Mouse (Mus musculus): ENCODE results near the gene Rbm12. TPM values are rescaled to one million over a fixed set of nuclear protein-coding genes. Genes with fewer than 3 reads are reported as not detected.

Rbm12 gene
- total and polyA plus RNA-seq, 3 experiments = 9.6 to 36.5 (median 20.7) TPM

- H3K79me2 ChIP-seq (replicated peaks; ENCODE audit: control insufficient read depth, extremely low read depth, insufficient read depth, poor library complexity, severe bottlenecking) = no peaks in the 10 kb centered on the region
- no peak overlapping the region for H3K9ac ChIP-seq (ENCODE audit: insufficient read depth, low read depth)
- no peak for DNase-seq (ENCODE audit: extremely low read depth)
- no peak for TF ChIP-seq USF2 (conservative IDR thresholded peaks at IDR 0.05; ENCODE audit: low read depth, low read length)
- TF ChIP-seq IRF4 (IDR thresholded peaks at IDR 0.05; ENCODE audit: low read depth, low read length) = no peak
- TF ChIP-seq NELFE (IDR thresholded peaks at IDR 0.05; ENCODE audit: low read depth, low read length) = 0 out of 2 replicates have a peak, but pooled peaks have one; percentile 3
- no peak overlapping the region for H3K4me2 ChIP-seq (ENCODE audit: insufficient read depth, low read depth, poor library complexity, severe bottlenecking)
- no peaks in the 10 kb centered on the region for H3K9me3 ChIP-seq (replicated peaks; ENCODE audit: low read length)
- dilution Hi-C loops (cut with MboI; ENCODE audit: extremely low pct_ligation_motif_present, extremely low pct_unique_long_range_greater_than_20kb, low sequenced_read_pairs) = no loop called here
- H3K4me3 ChIP-seq (replicated peaks in 1 of 3; ENCODE audit: low read depth in 2 of 3, low read length in 2 of 3, poor library complexity in 1 of 3) = peak overlapping the region in 1 of 3 experiments; percentile 68
- H3K36me3 ChIP-seq (replicated peaks in 1 of 2; ENCODE audit: control insufficient read depth in 1 of 2, insufficient read depth in 1 of 2, low read length in 1 of 2) = peaks cover 10 to 33% of the 10 kb centered on the region in 2 experiments
- H3K4me1 ChIP-seq (ENCODE audit: control insufficient read depth in 1 of 2, insufficient read depth in 2 of 2) = peaks cover 0 to 6% of the 10 kb centered on the region in 2 experiments; a peak in 2 of 4 replicates
- H3K27ac ChIP-seq (ENCODE audit: insufficient read depth, low read depth) = no peak overlapping the region
- in situ Hi-C loops (cut with MboI; ENCODE audit: low pct_ligation_motif_present, low pct_unique_long_range_greater_than_20kb, low sequenced_read_pairs) = no loop called here
- no peaks in the 10 kb centered on the region for H3K27me3 ChIP-seq (replicated peaks)
Observed at GRCm38 (mm10) chr2:156066126-156066525, 45.7 kb downstream of the Rbm12 start.

GRCm38 (mm10) chr2:156065099-156066041 lies 46.4 kb downstream of the Rbm12 start, which contains the start of gene Spag4:
Gene Spag4, plus strand, starts transcription at chr2:156065175.
- no peaks in the 10 kb centered on the region for H3K9me3 ChIP-seq (replicated peaks; ENCODE audit: low read length)
- no peaks in the 10 kb centered on the region for H3K79me2 ChIP-seq (replicated peaks; ENCODE audit: control insufficient read depth, extremely low read depth, insufficient read depth, poor library complexity, severe bottlenecking)
- in situ Hi-C loops (cut with MboI; ENCODE audit: low pct_ligation_motif_present, low pct_unique_long_range_greater_than_20kb, low sequenced_read_pairs) (no loop called here), dilution Hi-C loops (cut with MboI; ENCODE audit: extremely low pct_ligation_motif_present, extremely low pct_unique_long_range_greater_than_20kb, low sequenced_read_pairs) (no loop called here)
- H3K4me2 ChIP-seq (ENCODE audit: insufficient read depth, low read depth, poor library complexity, severe bottlenecking) = peak within 1 kb of the TSS; percentile 3; the same call in 1 of the 2 replicates
- H3K9ac ChIP-seq (ENCODE audit: insufficient read depth, low read depth) = peak within 1 kb of the TSS; percentile 21
- peaks cover 10 to 29% of the 10 kb centered on the region in 2 experiments for H3K36me3 ChIP-seq (replicated peaks in 1 of 2; ENCODE audit: control insufficient read depth in 1 of 2, insufficient read depth in 1 of 2, low read length in 1 of 2)
- no peak for TF ChIP-seq MEF2A (IDR thresholded peaks at IDR 0.05; ENCODE audit: borderline replicate concordance, low read depth, low read length)
- peak; percentile 90 for TF ChIP-seq BHLHE40 (IDR thresholded peaks at IDR 0.05; ENCODE audit: low read depth, low read length)
- no peak for TF ChIP-seq ZC3H11A (IDR thresholded peaks at IDR 0.05; ENCODE audit: low read depth, low read length)
- peak; percentile 64 for TF ChIP-seq MXI1 (IDR thresholded peaks at IDR 0.05; ENCODE audit: low read depth, low read length)
- TF ChIP-seq UBTF (IDR thresholded peaks at IDR 0.05; ENCODE audit: low read depth, low read length) = peak; percentile 69; the same call in 1 of the 2 replicates
- TF ChIP-seq MAX (IDR thresholded peaks at IDR 0.05; ENCODE audit: low read length) = peak; percentile 51; the same call in 1 of the 2 replicates
- peak; percentile 76; the same call in 1 of the 2 replicates for TF ChIP-seq NELFE (IDR thresholded peaks at IDR 0.05; ENCODE audit: low read depth, low read length)
- TF ChIP-seq ETS1 (conservative IDR thresholded peaks at IDR 0.05; ENCODE audit: low read depth, low read length) = no peak; the same call in 1 of the 2 replicates
- TF ChIP-seq PAX5 (IDR thresholded peaks at IDR 0.05; ENCODE audit: low read length) = no peak
- TF ChIP-seq GABPA (IDR thresholded peaks at IDR 0.05; ENCODE audit: insufficient replicate concordance, low read depth, low read length) = peak; percentile 96
- peak; percentile 75 for TF ChIP-seq POLR2A (IDR thresholded peaks at IDR 0.05; ENCODE audit: low read depth, low read length)
- TF ChIP-seq MAZ (IDR thresholded peaks at IDR 0.05; ENCODE audit: low read depth, low read length) = peak; percentile 46; the same call in 1 of the 2 replicates
- no peak for TF ChIP-seq CHD1 (IDR thresholded peaks at IDR 0.05; ENCODE audit: low read depth, low read length)
- TF ChIP-seq TBP (conservative IDR thresholded peaks at IDR 0.05; ENCODE audit: low read depth, low read length) = no peak
- no peak for TF ChIP-seq USF2 (conservative IDR thresholded peaks at IDR 0.05; ENCODE audit: low read depth, low read length)
- no peak for TF ChIP-seq ELF1 (IDR thresholded peaks at IDR 0.05; ENCODE audit: low read depth, low read length)
- peak; percentile 90 for TF ChIP-seq CHD2 (IDR thresholded peaks at IDR 0.05; ENCODE audit: low read length)
- TF ChIP-seq HCFC1 (IDR thresholded peaks at IDR 0.05; ENCODE audit: low read depth, low read length) = peak; percentile 45
- TF ChIP-seq JUND (conservative IDR thresholded peaks at IDR 0.05; ENCODE audit: low read depth, low read length) = no peak
- no peak for TF ChIP-seq MYC (IDR thresholded peaks at IDR 0.05; ENCODE audit: low read depth, low read length)
- 0 out of 2 replicates have a peak, but pooled peaks have one; percentile 7 for TF ChIP-seq IRF4 (IDR thresholded peaks at IDR 0.05; ENCODE audit: low read depth, low read length)
- TF ChIP-seq CTCF (conservative IDR thresholded peaks at IDR 0.05 in 1 of 2, IDR thresholded peaks at IDR 0.05 in 1 of 2; ENCODE audit: low read depth in 2 of 2, low read length in 2 of 2) = no peak
- TF ChIP-seq KAT2A (IDR thresholded peaks at IDR 0.05; ENCODE audit: insufficient replicate concordance, low read length) = no peak
- peak; percentile 42; the same call in 1 of the 2 replicates for TF ChIP-seq TCF12 (IDR thresholded peaks at IDR 0.05; ENCODE audit: low read depth, low read length)
- no peak for TF ChIP-seq ZKSCAN1 (IDR thresholded peaks at IDR 0.05; ENCODE audit: borderline replicate concordance, low read depth, low read length)
- TF ChIP-seq E2F4 (IDR thresholded peaks at IDR 0.05; ENCODE audit: insufficient replicate concordance, low read depth, low read length) = no peak
- H3K27me3 ChIP-seq (replicated peaks) = peaks cover 2% of the 10 kb centered on the region
- peak; percentile 63 for DNase-seq (ENCODE audit: extremely low read depth)
- peaks cover 0 to 6% of the 10 kb centered on the region in 2 experiments; a peak in 2 of 4 replicates for H3K4me1 ChIP-seq (ENCODE audit: control insufficient read depth in 1 of 2, insufficient read depth in 2 of 2)
- H3K27ac ChIP-seq (ENCODE audit: insufficient read depth, low read depth) = no peak within 1 kb of the TSS
- peak within 1 kb of the TSS; percentile 43 to 80 (median 68) for H3K4me3 ChIP-seq (replicated peaks in 1 of 3; ENCODE audit: low read depth in 2 of 3, low read length in 2 of 3, poor library complexity in 1 of 3)

Data from CH12.LX (cell line).